Mouse (Mus musculus) thymus, adult 2 months (tissue): ENCODE results near the gene Gm49486. TPM values are rescaled to one million over a fixed set of nuclear protein-coding genes. Genes with fewer than 3 reads are reported as not detected.

Experiments
- DNase-seq: peaks from one replicate; pipeline ENCODE4 v3.0.0; 2021
- H3K27ac ChIP-seq: fragments of 200-500 bp; 2 replicates; pipeline ENCODE4 v1.5.1; 2012; ENCODE audit warnings: low read length, control low read depth; ENCODE audit not compliant: control insufficient read depth, insufficient read depth
- H3K27me3 ChIP-seq: fragments of 200-500 bp; 2 replicates; pipeline ENCODE4 v1.6.1; 2012; ENCODE audit warnings: mild to moderate bottlenecking, low read length, moderate library complexity, mixed read lengths; ENCODE audit not compliant: control insufficient read depth, insufficient read depth
- H3K36me3 ChIP-seq: fragments of 200-500 bp; 2 replicates; pipeline ENCODE4 v1.6.1; 2012; ENCODE audit warnings: mild to moderate bottlenecking, low read length, moderate library complexity; ENCODE audit not compliant: control insufficient read depth, insufficient read depth
- H3K4me1 ChIP-seq: fragments of 200-500 bp; replicated peaks from 2 replicates; pipeline ENCODE4 v1.6.1; 2012; ENCODE audit warnings: low read length; ENCODE audit not compliant: control insufficient read depth, insufficient read depth
- H3K4me3 ChIP-seq: fragments of 200-500 bp; 2 replicates; pipeline ENCODE4 v1.5.1; 2012; ENCODE audit warnings: mild to moderate bottlenecking, low read length, control low read depth, moderate library complexity; ENCODE audit not compliant: control insufficient read depth, insufficient read depth
- CTCF ChIP-seq: fragments of 200-500 bp; IDR thresholded peaks from 2 replicates; pipeline ENCODE4 v1.5.1; 2012; ENCODE audit warnings: mild to moderate bottlenecking, control low read depth, low read length, moderate library complexity, borderline replicate concordance; ENCODE audit not compliant: control insufficient read depth, poor library complexity, insufficient read depth; ENCODE audit errors: extremely low read depth
- POLR2A ChIP-seq: fragments of 200-500 bp; IDR thresholded peaks from 2 replicates; pipeline ENCODE4 v1.6.1; 2012; ENCODE audit warnings: mild to moderate bottlenecking, low read length, control low read depth, moderate library complexity; ENCODE audit not compliant: control insufficient read depth, poor library complexity, insufficient read depth; ENCODE audit errors: extremely low read depth
- WGBS: fragments of 180-500 bp; shearing (Covaris S2); methylation state at CpG from one replicate; pipeline ENCODE4 v1.1.7; 2018; 5-methylcytosine and 5-hydroxymethylcytosine counted together
- polyA plus RNA-seq: library from polyadenylated mRNA; depleted of rRNA; stranded (reverse); fragments of >200 nt; gene quantifications from 2 replicates; pipeline ENCODE4 v1.2.3, GENCODE M21; 2012

The Gm49486 gene
- polyA plus RNA-seq, 1 experiment = 0.24 TPM

- H3K27me3 ChIP-seq = no peaks in the 10 kb centered on the region
- peak; percentile 38; the same call in 1 of the 2 replicates for TF ChIP-seq POLR2A
- no peak for TF ChIP-seq CTCF
- 37% methylated on average over 27 of the region's 27 CpGs for WGBS
- peak overlapping the region; percentile 37 for H3K4me3 ChIP-seq
- peak overlapping the region; percentile 16; the same call in 1 of the 2 replicates for H3K27ac ChIP-seq
- H3K4me1 ChIP-seq = peaks cover 13% of the 10 kb centered on the region
- DNase-seq = peak; percentile 66
- H3K36me3 ChIP-seq = no peaks in the 10 kb centered on the region
These were observed 20.3 kb upstream of the Gm49486 start for GRCm38 (mm10) chr15:79208758-79209439.

DNA sequence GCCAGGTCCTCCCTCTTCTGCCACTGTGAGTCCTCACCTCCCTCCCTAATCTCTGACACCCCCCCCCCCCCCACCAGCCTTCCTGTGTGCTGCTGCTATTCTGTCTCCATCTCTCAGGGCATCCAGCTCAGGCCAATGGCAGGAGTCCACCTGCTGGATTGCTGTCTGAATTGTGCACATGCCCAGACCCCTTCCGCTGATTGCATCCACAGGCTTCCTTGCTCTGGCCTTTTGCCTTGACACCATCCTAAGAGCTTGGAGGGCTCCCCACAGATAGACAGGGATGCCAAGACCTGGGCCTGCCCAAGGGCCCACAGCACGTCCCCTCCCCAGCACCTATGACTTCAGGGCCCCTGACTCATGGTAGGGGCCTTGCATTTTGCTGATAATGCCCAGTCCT, 18.8 kb upstream of the Gm49486 start:
- no peaks in the 10 kb centered on the region for H3K36me3 ChIP-seq
- no peaks in the 10 kb centered on the region for H3K27me3 ChIP-seq
- TF ChIP-seq CTCF = no peak
- TF ChIP-seq POLR2A = no peak
- WGBS = 96% methylated on average over 2 of the region's 2 CpGs
- H3K4me1 ChIP-seq = peaks cover 13% of the 10 kb centered on the region
- no peak overlapping the region for H3K4me3 ChIP-seq
- no peak for DNase-seq
- H3K27ac ChIP-seq = no peak overlapping the region

GRCm38 (mm10) chr15:79212750-79213446, 16.3 kb upstream of the Gm49486 start:
- Histone ChIP-seq H3K4me1 (peaks cover 13% of the 10 kb centered on the region), H3K27ac (no peak overlapping the region), H3K36me3 (no peaks in the 10 kb centered on the region), H3K27me3 (no peaks in the 10 kb centered on the region), H3K4me3 (no peak overlapping the region)
- DNase-seq = no peak
- WGBS = 95% methylated on average over 26 of the region's 26 CpGs
- TF ChIP-seq CTCF = no peak
- TF ChIP-seq POLR2A = no peak

DNA sequence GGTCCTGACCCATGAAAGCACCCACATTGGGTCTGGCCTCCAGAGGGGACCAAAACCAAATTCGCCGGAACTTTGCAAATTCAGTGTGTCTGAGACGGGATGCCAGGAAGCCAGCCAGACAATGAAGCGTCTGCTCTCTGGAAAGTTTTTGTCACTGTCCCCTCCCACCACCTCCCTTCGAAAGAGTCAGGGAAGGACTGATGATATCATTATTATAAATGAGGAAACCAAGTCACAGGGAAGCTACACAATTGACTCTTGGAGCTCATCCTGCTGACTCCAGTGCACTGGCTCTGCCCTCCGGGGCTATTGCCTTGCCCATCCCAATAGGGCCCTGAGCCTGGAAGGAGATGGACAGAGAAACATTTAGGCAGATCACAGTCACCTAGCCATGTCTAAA, 15.6 kb upstream of the Gm49486 start:
- no peaks in the 10 kb centered on the region for H3K36me3 ChIP-seq
- WGBS = 94% methylated on average over 6 of the region's 6 CpGs
- H3K27ac ChIP-seq = no peak overlapping the region
- H3K27me3 ChIP-seq = no peaks in the 10 kb centered on the region
- TF ChIP-seq POLR2A (no peak), CTCF (no peak)
- DNase-seq = no peak
- H3K4me1 ChIP-seq = peaks cover 9% of the 10 kb centered on the region
- no peak overlapping the region for H3K4me3 ChIP-seq

DNA sequence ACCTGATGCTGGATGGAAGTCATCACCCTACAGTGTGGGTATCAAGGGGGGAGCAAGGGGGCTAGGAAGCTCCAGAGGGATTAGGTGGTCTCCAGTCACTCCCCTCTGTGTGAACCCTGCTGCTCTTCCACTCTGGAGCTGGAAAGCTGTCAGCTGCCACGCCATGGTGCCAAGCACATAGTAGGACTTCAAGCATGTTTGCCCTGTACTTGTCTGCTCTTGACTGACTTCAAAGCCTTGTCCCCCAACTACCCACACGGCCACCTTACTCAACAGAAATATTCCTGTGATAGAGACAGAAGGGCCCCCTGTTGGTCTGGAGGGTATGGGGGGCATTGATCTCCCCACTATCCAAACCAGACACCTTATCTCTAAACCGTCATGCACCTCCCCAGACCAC, 13.0 kb upstream of the Gm49486 start:
- DNase-seq = no peak
- H3K27me3 ChIP-seq = no peaks in the 10 kb centered on the region
- no peak overlapping the region for H3K27ac ChIP-seq
- H3K4me3 ChIP-seq = no peak overlapping the region
- no peaks in the 10 kb centered on the region for H3K36me3 ChIP-seq
- WGBS = 86% methylated on average over 3 of the region's 3 CpGs
- H3K4me1 ChIP-seq = no peaks in the 10 kb centered on the region
- TF ChIP-seq POLR2A (no peak), CTCF (no peak)

DNA sequence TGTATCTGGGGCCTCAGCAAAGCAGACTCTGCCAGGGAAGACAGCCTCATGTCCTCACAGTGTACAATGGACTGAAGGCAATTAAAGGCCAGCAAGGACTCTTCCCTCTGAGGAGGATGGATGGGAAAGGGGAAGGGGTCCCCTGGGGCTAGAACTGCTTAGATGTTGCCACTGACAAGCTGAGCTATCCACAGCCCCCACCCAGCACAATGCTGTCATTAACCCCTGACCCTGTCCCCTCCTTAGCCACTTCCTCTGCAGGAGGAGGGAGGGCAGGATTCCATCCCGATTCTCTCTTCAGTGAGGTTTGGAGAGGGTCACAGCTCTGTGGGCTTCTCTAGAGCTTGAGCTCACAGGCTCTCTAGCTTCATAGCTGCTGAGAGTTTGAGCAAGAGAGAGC, 9.6 kb upstream of the Gm49486 start:
- Histone ChIP-seq H3K27me3 (no peaks in the 10 kb centered on the region; the same call in 1 of the 2 replicates), H3K36me3 (no peaks in the 10 kb centered on the region), H3K27ac (no peak overlapping the region), H3K4me3 (no peak overlapping the region), H3K4me1 (no peaks in the 10 kb centered on the region)
- TF ChIP-seq POLR2A (no peak), CTCF (no peak)
- DNase-seq = no peak
- WGBS = 29% methylated on average over 1 of the region's 1 CpGs
